Mouse (Mus musculus) duodenum, adult 2 months (tissue): Measurements from ENCODE around the gene Guk1. TPM values are rescaled to one million over a fixed set of nuclear protein-coding genes. Genes with fewer than 3 reads are reported as not detected.

Source experiments
- polyA plus RNA-seq: library from polyadenylated mRNA; depleted of rRNA; stranded (reverse); fragments of >200 nt; gene quantifications from 2 replicates; pipeline ENCODE4 v1.2.3, GENCODE M21; 2012; ENCODE audit warnings: low replicate concordance; rRNA removed

The Guk1 gene
- 176 and 182 TPM in 2 replicates for polyA plus RNA-seq

DNA sequence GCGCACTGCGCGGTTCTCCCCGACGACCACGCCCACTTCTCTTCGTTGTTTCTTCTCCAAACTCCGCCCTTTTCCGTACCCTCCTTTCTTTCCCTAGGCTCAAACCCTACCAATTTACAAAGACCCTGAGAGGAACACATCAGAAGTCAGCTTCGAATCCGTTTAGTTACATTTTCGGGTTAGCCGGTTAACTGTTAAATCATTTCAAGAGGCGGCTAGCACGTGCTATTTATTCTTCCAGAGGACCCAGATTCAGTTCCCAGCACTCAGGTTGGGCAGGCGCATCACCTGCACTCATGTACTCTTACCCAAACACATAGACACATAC lies at the start of gene Guk1:
Gene Guk1, minus strand, starts transcription at position 154 of the 328 bp plus-strand sequence.

GRCm38 (mm10) chr11:59228122-59228953 lies 36.3 kb upstream of the Guk1 start, which contains the start of gene Arf1:
Gene Arf1 (minus strand): TSS chr11:59228270.

GRCm38 (mm10) chr11:59208153-59208831 lies 16.3 kb upstream of the Guk1 start, which contains the start of gene 2310033P09Rik:
Gene 2310033P09Rik (plus strand): TSS chr11:59208321.

DNA sequence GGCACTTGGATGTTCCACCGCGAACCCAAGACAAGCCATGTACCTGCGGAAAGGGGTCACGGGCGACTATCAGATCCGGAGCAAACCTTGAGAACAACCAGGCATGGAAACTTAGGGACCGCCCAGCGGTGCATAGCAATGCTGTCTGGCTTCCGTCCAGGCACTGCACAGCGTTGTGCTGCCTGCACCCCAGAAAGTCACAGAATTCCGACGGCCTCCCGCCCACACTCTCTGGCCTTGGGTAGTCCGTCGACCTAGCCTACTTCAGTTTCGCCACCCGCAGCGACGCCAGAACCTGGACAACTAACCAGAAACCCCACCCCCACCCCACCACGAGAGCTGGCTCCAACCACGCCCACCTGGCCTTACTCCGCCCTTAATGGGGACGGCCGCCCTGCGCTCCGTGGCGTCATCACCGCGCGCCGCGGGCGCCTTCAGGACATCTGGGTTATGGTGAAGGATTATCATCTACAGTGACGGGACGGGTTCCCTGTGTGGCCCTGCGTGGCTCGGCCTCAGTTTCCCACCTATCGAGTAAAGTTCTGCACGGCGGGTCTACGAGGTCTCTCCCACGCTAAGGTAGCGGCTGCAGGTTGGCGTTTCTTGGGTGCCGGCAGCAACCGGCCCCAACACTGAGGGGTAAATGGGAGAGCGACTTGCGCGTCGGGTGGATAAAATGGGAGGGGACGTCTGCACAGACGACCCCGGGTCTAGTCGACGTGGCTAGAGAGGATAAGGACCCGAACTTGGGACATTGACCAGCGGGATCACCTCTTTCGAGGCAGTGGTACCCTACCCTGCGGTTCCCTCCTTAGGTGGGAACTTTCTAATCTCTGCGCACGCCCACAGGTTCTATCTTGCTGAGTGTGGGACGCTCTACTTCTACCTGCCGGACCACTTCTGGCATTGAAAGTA lies 10.3 kb upstream of the Guk1 start, which contains the start of gene Mrpl55:
Gene Mrpl55, plus strand, starts transcription at position 406 of the 915 bp plus-strand sequence.

DNA sequence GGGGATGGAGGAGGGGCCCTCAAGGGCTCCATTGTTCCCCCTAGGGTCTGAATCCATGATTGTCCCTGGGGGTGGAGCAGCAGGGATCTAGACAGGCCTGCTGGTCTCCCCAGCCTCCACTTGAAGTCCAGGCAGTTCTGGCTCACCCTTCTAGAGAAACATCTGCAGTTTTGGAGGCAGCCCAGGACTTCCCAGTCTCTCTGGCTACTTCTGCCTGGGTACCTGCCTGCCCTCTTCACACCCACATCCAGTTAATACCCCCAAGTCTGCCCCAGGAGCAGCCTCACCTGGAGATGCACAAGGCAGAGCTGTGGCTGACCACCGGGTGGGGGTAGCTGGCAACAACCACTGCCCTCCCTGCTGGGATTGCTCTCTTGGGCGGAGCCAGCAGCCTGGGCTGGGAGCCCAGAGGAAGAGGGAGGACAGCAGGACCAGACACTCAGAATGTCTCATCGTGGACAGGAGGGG lies 9.1 kb downstream of the Guk1 start, which contains the start of gene Gjc2:
Gene Gjc2, minus strand, starts transcription at position 350 of the 468 bp plus-strand sequence.

GRCm38 (mm10) chr11:59163255-59164236 lies 28.5 kb downstream of the Guk1 start, which contains the start of gene Iba57:
Gene Iba57 (minus strand): TSS chr11:59163739.

DNA sequence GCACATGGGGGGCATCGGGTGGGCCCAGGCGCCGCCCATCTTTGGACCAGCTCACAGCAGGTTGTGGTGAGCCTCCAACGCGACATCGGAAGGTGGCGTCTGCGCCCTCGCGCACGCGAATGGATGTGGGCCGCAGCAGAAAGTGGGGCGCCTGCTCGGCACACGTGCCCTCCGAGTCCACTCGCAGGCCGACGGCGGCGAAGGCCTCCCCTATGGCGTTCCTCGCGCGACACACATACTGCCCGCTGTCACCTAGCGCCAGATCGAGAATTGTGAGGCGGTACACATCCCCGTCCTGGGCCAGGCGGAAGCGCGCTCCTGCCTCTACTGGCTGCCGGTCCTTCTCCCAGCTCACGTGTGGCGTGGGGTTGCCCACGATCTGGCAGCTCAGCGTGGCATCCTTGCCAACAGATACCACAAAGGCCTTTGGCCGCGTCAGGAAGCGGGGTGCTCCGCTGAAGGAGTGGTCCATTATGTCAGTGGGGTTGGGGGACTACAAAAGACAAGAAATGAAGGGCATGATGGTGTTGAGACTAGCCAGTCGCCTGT lies 56.0 kb downstream of the Guk1 start, which contains the start of gene Obscn:
Gene Obscn, minus strand, starts transcription at position 499 of the 549 bp plus-strand sequence.

Other genes starting within 250 kb of the Guk1 start
- 1.5 and 3.2 TPM in 2 replicates for gene Hist3h2ba, start 243.3 kb downstream of the Guk1 start, polyA plus RNA-seq
- 8.0 and 11.6 TPM in 2 replicates for gene Hist3h2a, start 237.5 kb downstream of the Guk1 start, polyA plus RNA-seq
- 0.08 and 0.09 TPM in 2 replicates for gene Trim17, start 237.5 kb downstream of the Guk1 start, polyA plus RNA-seq
- gene Trim11, start 214.1 kb downstream of the Guk1 start, polyA plus RNA-seq: 22.8 and 25.2 TPM in 2 replicates
- 0.83 and 1.4 TPM in 2 replicates for gene Obscn, start 55.8 kb downstream of the Guk1 start, polyA plus RNA-seq
- gene Iba57, start 28.5 kb downstream of the Guk1 start, polyA plus RNA-seq: 8.6 and 9.0 TPM in 2 replicates
- gene Gjc2, start 9.0 kb downstream of the Guk1 start, polyA plus RNA-seq: 6.8 and 8.6 TPM in 2 replicates
- gene Mrpl55, start 10.3 kb upstream of the Guk1 start, polyA plus RNA-seq: 47.1 and 64.4 TPM in 2 replicates
- 9.3 and 15.0 TPM in 2 replicates for gene 2310033P09Rik, start 16.1 kb upstream of the Guk1 start, polyA plus RNA-seq
- 533 and 842 TPM in 2 replicates for gene Arf1, start 36.1 kb upstream of the Guk1 start, polyA plus RNA-seq
- not detected in 2 replicates for gene Wnt3a, start 98.5 kb upstream of the Guk1 start, polyA plus RNA-seq
- 1.3 and 1.6 TPM in 2 replicates for gene Wnt9a, start 114.7 kb upstream of the Guk1 start, polyA plus RNA-seq
- not detected in 2 replicates for gene Prss38, start 183.4 kb upstream of the Guk1 start, polyA plus RNA-seq